Mouse (Mus musculus) olfactory bulb, adult 2 months (tissue): ENCODE measurements around the gene Cyp4b1. TPM values are rescaled to one million over a fixed set of nuclear protein-coding genes. Genes with fewer than 3 reads are reported as not detected.
"Not testable (repeated sequence)": the region's sequence is repeated elsewhere in the genome, so short reads cannot be mapped to it uniquely, and the experiment has no call there.

Experiments
- H3K27ac ChIP-seq: fragments of 200-500 bp; 2 replicates; pipeline ENCODE4 v1.5.1; 2012; ENCODE audit warnings: low read depth, low read length; ENCODE audit not compliant: insufficient read depth
- H3K4me1 ChIP-seq: fragments of 200-500 bp; 2 replicates; pipeline ENCODE4 v1.6.1; 2012; ENCODE audit warnings: low read length; ENCODE audit not compliant: control insufficient read depth, insufficient read depth
- H3K4me3 ChIP-seq: fragments of 200-500 bp; 2 replicates; pipeline ENCODE4 v1.5.1; 2012; ENCODE audit warnings: mild to moderate bottlenecking, low read depth, low read length, moderate library complexity; ENCODE audit not compliant: insufficient read depth
- CTCF ChIP-seq: fragments of 200-500 bp; IDR thresholded peaks from 2 replicates; pipeline ENCODE4 v1.5.1; 2012; ENCODE audit warnings: low read depth, mild to moderate bottlenecking, low read length, moderate library complexity; ENCODE audit not compliant: insufficient read depth
- POLR2A ChIP-seq: fragments of 200-500 bp; IDR thresholded peaks from 2 replicates; pipeline ENCODE4 v1.6.1; 2012; ENCODE audit warnings: mild to moderate bottlenecking, low read depth, low read length, moderate library complexity; ENCODE audit not compliant: insufficient read depth
- WGBS: fragments of 180-500 bp; shearing (Covaris S2); methylation state at CpG from one replicate; pipeline ENCODE4 v1.1.7; 2018; 5-methylcytosine and 5-hydroxymethylcytosine counted together
- polyA plus RNA-seq: library from polyadenylated mRNA; stranded (reverse); fragments of >200 nt; gene quantifications from 2 replicates; pipeline ENCODE4 v1.2.4, GENCODE M21; 2012; ENCODE audit warnings: low replicate concordance; ENCODE audit not compliant: missing spikeins, insufficient read depth, insufficient read length

The Cyp4b1 gene
- polyA plus RNA-seq, 1 experiment, result not detected

GRCm38 (mm10) chr4:115648752-115649151 lies 1.2 kb upstream of the Cyp4b1 start:
- Histone ChIP-seq H3K27ac (no peak overlapping the region), H3K4me1 (no peaks in the 10 kb centered on the region), H3K4me3 (no peak overlapping the region)
- TF ChIP-seq CTCF, result no peak
- WGBS, result 70% methylated on average over 2 of the region's 2 CpGs

GRCm38 (mm10) chr4:115645371-115645770 lies 2.2 kb downstream of the Cyp4b1 start:
- no peak overlapping the region for H3K27ac ChIP-seq
- H3K4me1 ChIP-seq, result no peaks in the 10 kb centered on the region
- no peak for TF ChIP-seq CTCF
- TF ChIP-seq POLR2A, result no peak
- no peak overlapping the region for H3K4me3 ChIP-seq

GRCm38 (mm10) chr4:115642967-115643754 lies 4.4 kb downstream of the Cyp4b1 start:
- no peaks in the 10 kb centered on the region for H3K4me1 ChIP-seq
- WGBS, result 62% methylated on average over 5 of the region's 5 CpGs
- no peak overlapping the region for H3K27ac ChIP-seq
- no peak for TF ChIP-seq POLR2A
- no peak for TF ChIP-seq CTCF
- H3K4me3 ChIP-seq, result no peak overlapping the region

- H3K4me1 ChIP-seq, H3K4me3 ChIP-seq, H3K27ac ChIP-seq: not testable (repeated sequence)
- WGBS, result 95% methylated on average over 3 of the region's 3 CpGs
These were observed 22.0 kb downstream of the Cyp4b1 start for GRCm38 (mm10) chr4:115625560-115625959.

GRCm38 (mm10) chr4:115614005-115614404 lies 33.5 kb downstream of the Cyp4b1 start:
- no peak for TF ChIP-seq CTCF
- no peak for TF ChIP-seq POLR2A
- no peak overlapping the region for H3K4me3 ChIP-seq
- no peak overlapping the region for H3K27ac ChIP-seq
- H3K4me1 ChIP-seq, result no peaks in the 10 kb centered on the region

- H3K4me1 ChIP-seq, H3K4me3 ChIP-seq, H3K27ac ChIP-seq: not testable (repeated sequence)
- WGBS, result 88% methylated on average over 8 of the region's 8 CpGs
These were observed 46.9 kb downstream of the Cyp4b1 start, which contains the start of gene Cyp4a32 for GRCm38 (mm10) chr4:115600611-115601010. Cyp4a32 (plus strand) TSS chr4:115600969.

GRCm38 (mm10) chr4:115596824-115597336 lies 50.6 kb downstream of the Cyp4b1 start:
- 82% methylated on average over 2 of the region's 2 CpGs for WGBS
- no peaks in the 10 kb centered on the region for H3K4me1 ChIP-seq
- no peak for TF ChIP-seq POLR2A
- no peak for TF ChIP-seq CTCF
- no peak overlapping the region for H3K27ac ChIP-seq
- H3K4me3 ChIP-seq, result no peak overlapping the region

- H3K4me3 ChIP-seq, result no peak overlapping the region
- H3K4me1 ChIP-seq, result no peaks in the 10 kb centered on the region
- WGBS, result 96% methylated on average over 1 of the region's 1 CpGs
- H3K27ac ChIP-seq, result no peak overlapping the region
- TF ChIP-seq CTCF, result no peak
- no peak for TF ChIP-seq POLR2A
These were observed 51.2 kb downstream of the Cyp4b1 start for GRCm38 (mm10) chr4:115596357-115596756.

- H3K4me1 ChIP-seq, result no peaks in the 10 kb centered on the region
- H3K4me3 ChIP-seq, result no peak overlapping the region
- no peak overlapping the region for H3K27ac ChIP-seq
- TF ChIP-seq CTCF (no peak), POLR2A (no peak)
These were observed 64.5 kb downstream of the Cyp4b1 start for GRCm38 (mm10) chr4:115583036-115583435.

- no peaks in the 10 kb centered on the region for H3K4me1 ChIP-seq
- H3K4me3 ChIP-seq, result no peak overlapping the region
- TF ChIP-seq CTCF (no peak), POLR2A (no peak)
- WGBS, result 85% methylated on average over 2 of the region's 2 CpGs
- H3K27ac ChIP-seq, result no peak overlapping the region
These were observed 71.7 kb downstream of the Cyp4b1 start for GRCm38 (mm10) chr4:115575776-115576175.
